Mouse (Mus musculus) monocyte, adult 5-6 weeks (primary cell): ENCODE data around the gene Itga3. TPM values are rescaled to one million over a fixed set of nuclear protein-coding genes. Genes with fewer than 3 reads are reported as not detected.
"Not testable (repeated sequence)": the region's sequence is repeated elsewhere in the genome, so short reads cannot be mapped to it uniquely, and the experiment has no call there.

Experiments used
- ATAC-seq: fragments of 153-309, 156-312 bp; replicated peaks from 2 replicates; pipeline ENCODE4 v1.8.0; 2017; ENCODE audit warnings: mild to moderate bottlenecking; ENCODE audit not compliant: low TSS enrichment, insufficient number of reproducible peaks, severe bottlenecking, poor library complexity, low FRiP score
- total RNA-seq: library from RNA; stranded (forward); fragments of 200-1000, 200-491, 200-594 nt; gene quantifications from 3 replicates; pipeline ENCODE4 v1.2.3, GENCODE M21; 2017

The Itga3 gene
- total RNA-seq, 1 experiment from 2014 or later, result 1.2 TPM

- ATAC-seq, result no peak
These were observed 65.2 kb downstream of the Itga3 start for GRCm38 (mm10) chr11:95011416-95011815.

DNA sequence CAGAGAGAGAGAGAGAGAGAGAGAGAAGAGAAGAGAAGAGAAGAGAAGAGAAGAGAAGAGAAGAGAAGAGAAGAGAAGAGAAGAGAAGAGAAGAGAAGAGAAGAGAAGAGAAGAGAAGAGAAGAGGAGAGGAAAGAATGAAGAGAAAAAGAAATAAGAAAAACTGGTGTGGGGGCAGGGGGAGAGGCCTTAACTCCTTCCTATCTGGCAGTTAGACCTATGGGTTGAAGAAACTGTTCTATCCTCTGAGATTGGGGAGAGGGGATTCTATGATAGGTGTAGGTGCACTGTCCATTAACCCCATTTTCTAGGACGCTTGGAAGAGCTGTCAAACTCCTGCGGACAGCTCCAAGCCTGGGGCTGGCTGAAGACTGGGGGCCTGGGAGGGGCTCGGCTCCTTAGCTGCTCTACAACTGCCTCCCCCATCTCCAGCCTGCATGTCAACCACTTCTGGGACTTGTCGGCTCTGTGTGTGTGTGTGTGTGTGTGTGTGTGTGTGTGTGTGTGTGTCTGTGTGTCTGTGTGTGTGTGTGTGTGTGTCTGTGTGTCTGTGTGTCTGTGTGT is 65.7 kb downstream of the Itga3 start:
- not testable (repeated sequence) for ATAC-seq

- no peak for ATAC-seq
These were observed 66.4 kb downstream of the Itga3 start for GRCm38 (mm10) chr11:95010141-95010739.

GRCm38 (mm10) chr11:95009629-95010014 is 67.0 kb downstream of the Itga3 start, which contains the start of gene Samd14:
Samd14 (plus strand) TSS chr11:95009879.
- ATAC-seq, result no peak

- ATAC-seq, result no peak
These were observed 67.7 kb downstream of the Itga3 start for GRCm38 (mm10) chr11:95008661-95009628.

GRCm38 (mm10) chr11:95007418-95007817 is 69.2 kb downstream of the Itga3 start:
- no peak for ATAC-seq

DNA sequence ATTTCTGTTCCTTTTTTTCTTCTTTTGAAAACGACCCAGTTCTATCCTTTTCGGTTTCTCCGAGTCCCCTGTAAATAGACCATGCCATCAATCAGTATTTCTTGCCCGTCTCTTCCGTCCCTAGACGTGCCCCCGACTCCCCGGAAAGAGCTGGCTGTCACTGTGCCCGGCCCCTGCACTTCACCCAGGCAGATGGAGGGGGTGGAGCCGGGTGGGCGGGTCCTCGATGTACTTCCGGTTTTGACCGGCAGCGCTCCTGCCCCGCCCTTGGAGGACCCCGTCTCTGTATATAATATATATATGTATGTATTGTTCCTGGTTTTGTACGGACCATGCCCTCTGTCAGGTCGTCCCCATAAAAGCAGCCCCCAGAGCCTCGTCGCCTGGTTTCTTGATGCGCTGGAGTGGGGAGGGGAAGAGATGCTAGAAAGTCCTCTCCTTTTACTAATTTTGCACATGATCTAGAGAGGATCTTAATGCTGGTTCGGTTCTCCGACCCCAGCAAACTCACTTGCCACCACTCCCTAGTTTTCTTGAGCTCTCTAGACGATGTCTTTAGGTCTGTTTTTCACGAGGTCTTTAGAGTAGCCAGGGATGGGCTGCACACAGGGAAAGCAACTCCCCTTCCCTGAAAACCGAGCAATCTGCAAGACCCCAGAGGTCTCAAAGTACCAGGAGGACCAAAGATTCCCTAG is 69.9 kb downstream of the Itga3 start:
- 0 out of 2 replicates have a peak, but pooled peaks have one; percentile 28 for ATAC-seq

GRCm38 (mm10) chr11:95006038-95006437 is 70.6 kb downstream of the Itga3 start:
- no peak for ATAC-seq

DNA sequence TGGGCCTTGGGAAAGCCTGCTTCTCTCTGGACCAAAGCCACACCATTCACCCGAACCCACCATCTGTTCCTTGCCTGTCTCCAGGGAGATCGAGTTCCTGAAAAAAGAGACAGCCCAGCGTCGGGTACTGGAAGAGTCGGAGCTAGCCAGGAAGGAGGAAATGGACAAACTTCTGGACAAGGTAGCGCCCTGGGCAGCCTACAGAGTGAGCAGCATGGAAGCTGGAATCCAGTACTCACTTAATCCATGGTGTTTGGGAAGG is 71.7 kb downstream of the Itga3 start:
- no peak for ATAC-seq

GRCm38 (mm10) chr11:95004136-95004936 is 72.3 kb downstream of the Itga3 start:
- no peak for ATAC-seq

- no peak for ATAC-seq
These were observed 73.9 kb downstream of the Itga3 start for GRCm38 (mm10) chr11:95002705-95003104.

DNA sequence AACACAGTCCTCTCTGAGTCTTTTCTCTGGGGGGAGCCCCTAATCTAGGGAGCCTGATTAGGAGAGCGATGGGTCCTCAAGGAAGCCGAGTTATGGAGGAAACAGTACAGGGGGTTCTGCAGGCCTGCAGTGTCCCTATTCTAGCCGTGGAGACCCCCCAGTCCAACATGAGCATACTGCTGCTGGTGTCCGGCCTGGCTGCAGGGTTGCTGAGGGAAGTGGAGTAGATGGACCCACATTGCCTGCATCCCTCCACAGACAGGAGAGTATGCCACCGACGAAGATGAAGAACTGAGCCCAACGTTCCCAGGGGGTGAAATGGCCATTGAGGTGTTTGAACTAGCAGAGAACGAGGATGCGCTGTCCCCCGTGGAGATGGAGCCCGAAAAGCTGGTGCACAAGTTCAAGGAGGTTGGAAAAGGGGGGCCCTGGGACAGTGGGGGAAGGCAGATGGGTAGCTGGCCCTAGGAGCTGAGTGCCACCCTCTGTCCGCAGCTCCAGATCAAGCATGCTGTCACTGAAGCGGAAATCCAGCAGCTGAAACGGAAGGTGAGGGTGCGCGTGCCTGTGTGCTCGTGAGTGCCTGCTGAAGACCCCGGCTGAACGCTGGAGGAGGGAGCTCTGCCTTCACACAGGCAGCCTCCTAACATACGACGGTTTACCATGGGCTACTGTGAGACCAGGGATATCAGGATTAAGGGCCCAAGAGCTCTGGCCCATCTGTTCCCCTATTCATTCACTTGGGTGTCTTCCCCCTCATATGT is 74.8 kb downstream of the Itga3 start:
- no peak for ATAC-seq

GRCm38 (mm10) chr11:95001058-95001457 is 75.5 kb downstream of the Itga3 start:
- peak; percentile 54; the same call in 1 of the 2 replicates for ATAC-seq

DNA sequence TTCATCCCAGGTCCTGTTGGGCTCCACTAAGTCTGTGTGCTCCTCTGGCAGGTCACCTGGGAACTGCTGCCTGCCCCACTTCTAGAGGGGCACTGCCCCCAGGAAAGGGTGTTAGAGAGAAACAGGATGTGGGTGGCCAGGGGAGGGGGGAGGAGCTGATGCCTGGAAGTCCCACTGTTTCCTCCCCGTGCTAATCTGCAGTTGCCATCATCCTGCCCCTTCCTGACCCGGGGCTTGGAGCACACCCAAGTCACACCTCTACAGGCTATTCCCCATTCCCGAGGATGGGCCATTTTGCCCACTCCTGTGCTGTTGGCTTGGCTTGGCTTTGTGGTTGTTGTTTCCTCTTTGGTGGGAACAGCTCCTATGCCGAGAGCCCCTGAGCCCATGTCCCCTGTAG is 76.1 kb downstream of the Itga3 start:
- no peak for ATAC-seq

DNA sequence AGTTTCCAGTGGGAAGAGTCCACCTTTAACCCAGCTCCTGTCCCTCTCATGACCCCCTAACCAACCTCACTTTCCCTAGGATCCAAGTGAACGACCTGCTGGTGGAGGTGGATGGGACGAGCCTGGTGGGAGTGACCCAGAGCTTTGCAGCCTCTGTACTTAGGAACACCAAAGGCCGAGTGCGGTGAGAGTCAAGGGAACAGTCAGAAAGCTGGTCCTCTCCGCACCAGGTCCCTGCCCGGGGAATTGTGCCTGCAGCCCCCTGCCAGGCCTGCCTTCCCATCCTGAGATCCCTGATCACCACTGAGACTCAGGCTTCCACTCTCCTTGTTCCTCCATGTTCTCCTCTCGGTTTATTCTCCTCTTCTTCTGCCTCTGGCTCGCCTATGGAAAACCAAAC is 76.5 kb downstream of the Itga3 start:
- ATAC-seq, result no peak

- no peak for ATAC-seq
These were observed 78.5 kb downstream of the Itga3 start for GRCm38 (mm10) chr11:94998041-94998531.

DNA sequence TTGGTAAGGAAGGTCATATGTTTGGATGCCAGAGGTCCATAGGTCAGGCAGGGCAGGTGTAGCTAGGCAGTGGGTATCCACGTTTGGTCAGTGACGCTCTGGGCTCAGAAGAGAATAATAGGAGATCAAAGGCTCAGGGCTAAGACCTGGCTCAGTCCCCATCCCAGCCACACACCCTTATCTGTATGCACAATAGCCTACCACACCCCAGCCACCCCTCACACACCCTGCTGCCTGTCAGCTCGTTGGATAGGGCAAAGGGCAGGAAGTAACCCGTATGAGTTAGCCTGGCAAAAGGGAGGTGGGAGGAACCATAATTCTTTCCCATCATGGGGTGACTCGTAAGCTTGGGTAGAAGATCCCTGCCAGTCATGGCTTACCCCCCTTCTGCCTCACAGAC is 79.0 kb downstream of the Itga3 start:
- ATAC-seq, result no peak

GRCm38 (mm10) chr11:94996984-94997383 is 79.6 kb downstream of the Itga3 start:
- ATAC-seq, result no peak
